Mouse (Mus musculus) megakaryocyte, embryonic 14.5 days (primary cell): ENCODE results near the gene Trmt5.

Experiments used
- FLI1 ChIP-seq: IDR thresholded peaks from 2 replicates; pipeline ENCODE4 v1.6.1; 2012; ENCODE audit warnings: low read length, inconsistent platforms, mixed read lengths
- GATA1 ChIP-seq: IDR thresholded peaks from 3 replicates; pipeline ENCODE4 v1.6.1; 2012; ENCODE audit warnings: mixed read lengths, low read length, inconsistent platforms, borderline replicate concordance

GRCm38 (mm10) chr12:73332701-73333100 is 46.2 kb upstream of the Trmt5 start:
- TF ChIP-seq GATA1, result no peak
- TF ChIP-seq FLI1, result no peak
